Mouse (Mus musculus): ENCODE measurements around the gene Mov10l1.
A peak's percentile ranks its signal among the peaks of the same experiment; 100 is the strongest.

Gene Mov10l1

DNA sequence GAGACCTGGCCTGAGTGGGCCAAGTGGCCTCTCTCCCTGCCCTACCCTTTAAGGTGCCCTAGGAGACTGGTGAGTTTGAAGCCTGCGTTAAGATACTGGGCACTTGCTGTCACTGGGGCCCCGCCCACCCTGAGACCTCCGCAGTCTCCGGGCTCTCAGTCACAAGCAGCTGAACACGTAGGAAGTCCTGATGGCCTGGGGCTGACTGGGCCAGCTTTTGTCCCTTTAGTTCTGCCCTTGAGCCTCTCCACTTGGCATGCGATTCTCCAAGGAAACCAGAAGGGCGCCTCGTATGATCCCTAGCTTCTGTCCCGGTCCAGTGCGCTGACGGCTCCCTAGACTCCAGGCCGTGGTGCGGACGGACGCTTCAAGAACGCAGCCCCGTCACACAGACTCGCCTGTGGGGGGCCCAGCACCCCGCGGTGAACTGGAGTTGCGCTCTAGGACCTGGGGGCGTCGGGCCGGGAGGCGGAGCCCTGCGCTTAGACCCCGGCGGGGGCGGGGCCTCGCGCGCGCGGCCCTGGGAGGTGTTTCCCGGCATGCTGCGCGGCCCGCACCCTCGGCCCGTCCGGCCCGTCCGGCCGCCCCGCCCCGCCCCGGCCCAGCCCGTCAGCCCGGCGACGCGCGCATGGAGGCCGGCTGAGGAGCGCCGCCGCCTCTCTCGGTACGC, 92.9 kb downstream of the Mov10l1 start:
- peak; percentile 85 to 86 for DNase-seq

DNA sequence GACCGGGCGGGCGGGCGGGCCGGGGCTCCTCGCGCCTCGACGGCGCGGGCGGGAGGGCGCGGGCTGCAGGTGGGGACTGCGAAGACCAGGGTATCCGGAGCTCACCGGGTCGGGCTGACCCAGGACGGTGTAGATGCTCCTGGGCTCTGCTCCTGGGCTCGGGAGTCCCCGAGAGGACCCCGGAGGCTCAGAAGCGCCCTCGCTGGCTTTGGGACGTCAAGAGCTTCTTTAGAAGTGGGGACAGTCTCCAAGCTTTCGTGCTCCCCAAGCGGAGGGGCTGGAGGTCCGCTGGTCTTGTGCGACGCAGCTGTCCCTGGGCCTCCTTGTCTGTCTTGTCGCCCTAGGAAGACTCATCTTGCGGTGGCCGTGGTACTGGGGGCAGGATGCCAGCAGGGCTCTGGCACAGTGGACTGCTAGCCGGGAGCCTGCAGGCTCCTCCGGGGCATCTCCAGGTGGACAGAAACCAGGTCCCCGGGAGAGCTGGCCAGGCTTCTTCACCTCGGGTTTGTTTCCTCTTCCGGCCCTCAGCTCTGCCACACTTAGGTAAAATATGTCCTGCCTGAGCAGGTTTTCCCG, 93.5 kb downstream of the Mov10l1 start:
- DNase-seq: peak in 1 of 2 experiments; percentile 53

DNA sequence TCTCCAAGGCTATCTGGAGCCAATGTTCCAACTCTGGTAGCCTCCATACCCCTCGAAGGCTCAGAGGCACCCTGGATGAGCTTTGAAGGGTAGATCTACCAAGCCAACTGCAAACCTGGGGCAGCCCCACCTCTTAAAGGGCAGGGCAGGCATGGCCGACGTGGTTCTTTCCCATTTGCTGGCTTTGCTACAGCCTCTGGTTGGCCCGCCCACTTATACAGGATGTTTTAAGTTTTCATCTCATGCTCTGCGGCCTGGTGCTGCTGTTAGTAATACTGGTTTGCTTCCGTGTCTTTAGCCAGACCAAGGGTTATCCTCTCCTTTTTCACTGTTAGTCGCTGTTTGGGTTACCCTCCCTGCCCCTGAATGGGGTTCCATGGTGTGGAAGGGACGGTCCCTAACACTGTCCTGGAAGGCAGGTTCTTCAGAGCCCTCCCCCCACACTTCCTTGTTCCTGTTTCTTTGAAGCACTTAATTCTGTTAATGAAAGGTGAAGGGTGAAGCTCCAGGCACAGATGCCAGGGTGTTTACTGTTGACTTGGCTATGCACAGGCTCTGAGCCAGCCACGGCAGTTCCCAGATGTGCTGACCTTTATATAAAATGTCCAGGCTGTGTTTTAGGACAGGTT, 95.6 kb downstream of the Mov10l1 start:
- peak; percentile 84 to 88 for DNase-seq

DNA sequence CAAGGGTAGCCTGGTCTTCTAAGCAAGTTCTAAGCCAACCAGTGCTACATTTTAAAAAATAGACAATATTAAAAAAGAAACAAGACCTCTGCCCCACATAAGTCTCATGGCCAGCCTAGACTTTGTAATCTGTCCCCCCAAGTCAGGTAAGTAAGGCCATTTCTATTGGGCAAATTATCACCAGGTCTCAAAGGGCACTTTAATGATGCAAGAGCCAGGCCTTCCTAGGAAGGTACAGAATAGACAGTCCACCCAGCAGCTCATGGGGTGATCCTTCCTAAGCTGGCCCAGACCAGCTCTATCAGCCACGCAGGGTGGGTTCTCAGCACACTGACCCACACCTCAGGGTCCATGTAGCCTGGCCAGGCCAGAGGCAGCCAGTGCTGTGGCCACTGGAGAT, 101.2 kb downstream of the Mov10l1 start:
- no peak for DNase-seq

DNA sequence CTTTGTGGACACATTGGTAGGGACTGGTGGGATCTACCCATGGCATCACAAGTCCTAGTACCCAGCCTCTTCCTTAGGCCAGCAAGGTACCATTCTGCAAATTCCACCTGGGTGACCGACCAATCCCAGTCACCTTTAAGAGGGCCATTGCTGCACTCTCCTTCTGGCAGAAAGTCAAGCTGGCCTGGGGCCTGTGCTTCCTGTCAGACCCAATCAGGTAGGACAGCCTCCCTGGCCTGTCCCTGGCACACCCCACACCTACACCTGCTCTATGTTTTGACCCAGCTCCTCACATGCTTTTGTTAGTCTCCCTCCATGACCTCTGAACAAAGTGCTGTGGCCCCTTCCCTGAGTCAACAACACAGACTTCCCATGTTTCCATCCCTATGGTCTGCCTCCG, 102.1 kb downstream of the Mov10l1 start:
- DNase-seq: no peak

DNA sequence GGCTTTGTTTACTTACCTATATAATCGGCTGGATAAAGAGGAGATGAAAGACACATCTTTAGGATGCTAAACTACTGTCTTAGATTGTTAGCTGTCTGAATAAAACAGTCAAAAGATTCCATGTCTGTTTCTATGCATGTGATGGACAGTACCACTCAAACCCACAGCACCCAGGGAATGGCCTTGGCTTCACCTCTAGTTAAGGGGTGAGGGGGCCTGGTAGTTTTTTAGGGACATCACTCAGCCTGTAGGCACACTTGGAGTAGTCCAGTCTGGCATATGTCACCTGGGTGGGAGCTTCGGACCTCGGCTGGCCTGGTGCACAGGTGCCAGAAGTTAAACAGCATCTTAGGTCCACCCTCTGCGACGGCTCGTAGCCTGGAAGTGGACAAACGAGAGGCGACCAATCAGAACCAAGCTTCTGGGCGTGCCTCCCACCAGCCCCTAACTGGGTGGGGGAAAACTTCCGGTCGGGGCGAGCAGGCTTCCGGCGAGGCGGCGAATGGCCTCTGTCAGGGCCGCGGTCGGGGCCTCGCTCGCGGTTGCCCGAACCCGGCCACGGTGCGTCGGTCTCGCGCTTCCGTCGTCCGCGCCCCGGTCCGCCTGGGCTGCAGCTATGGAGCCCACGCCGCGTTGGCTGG, 106.0 kb downstream of the Mov10l1 start, which contains the start of gene Selenoo:
Gene Selenoo (plus strand): TSS at position 478 of the 641 bp plus-strand sequence.
- peak; percentile 92 to 93 for DNase-seq

DNA sequence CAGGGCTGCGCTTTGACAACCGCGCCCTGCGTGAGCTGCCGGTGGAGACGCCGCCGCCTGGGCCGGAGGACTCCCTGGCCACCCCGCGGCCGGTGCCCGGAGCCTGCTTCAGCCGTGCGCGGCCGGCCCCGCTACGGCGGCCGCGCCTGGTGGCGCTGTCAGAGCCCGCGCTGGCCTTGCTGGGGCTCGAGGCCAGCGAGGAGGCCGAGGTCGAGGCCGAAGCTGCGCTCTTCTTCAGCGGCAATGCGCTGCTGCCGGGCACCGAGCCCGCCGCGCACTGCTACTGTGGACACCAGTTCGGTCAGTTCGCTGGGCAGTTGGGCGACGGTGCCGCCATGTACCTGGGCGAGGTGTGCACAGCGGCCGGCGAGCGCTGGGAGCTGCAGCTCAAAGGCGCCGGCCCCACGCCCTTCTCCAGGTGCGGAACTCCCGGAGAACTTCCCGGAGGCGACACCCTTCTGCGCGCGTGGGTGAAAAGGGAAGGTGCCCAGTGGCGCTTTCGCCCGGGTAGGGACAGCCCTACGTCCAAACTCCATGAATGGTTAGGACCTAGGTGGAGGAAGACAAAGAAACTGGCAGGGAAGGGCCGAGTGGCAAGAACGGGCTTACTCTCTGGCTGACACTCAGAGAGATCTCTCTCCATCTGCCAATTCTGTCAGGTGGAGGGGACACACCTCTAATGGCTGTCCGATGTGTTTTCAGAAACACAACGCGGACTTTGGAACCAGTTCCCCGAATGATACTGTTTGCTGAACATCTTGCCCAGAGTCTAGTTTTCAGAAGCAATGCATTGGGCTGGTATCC, 106.7 kb downstream of the Mov10l1 start:
- DNase-seq: peak; percentile 31 to 55

DNA sequence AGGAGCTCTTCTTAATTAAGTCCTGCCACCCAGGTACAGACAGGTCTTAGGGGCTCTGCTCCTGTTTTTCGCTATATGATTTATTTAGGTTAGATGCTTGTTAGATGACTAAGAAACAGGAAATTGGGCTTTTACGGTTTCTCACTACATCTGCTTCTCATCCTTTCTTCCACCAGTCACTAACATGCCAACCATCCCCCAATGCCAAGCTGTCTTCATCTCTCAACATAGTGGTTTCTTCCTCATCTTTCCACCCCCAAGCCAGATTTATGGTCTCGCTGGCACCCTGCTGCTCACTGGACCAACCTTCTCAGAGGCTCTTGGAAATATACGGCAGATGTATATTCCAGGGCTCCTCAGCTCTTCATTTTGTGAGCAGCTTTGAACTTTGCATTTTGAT, 108.0 kb downstream of the Mov10l1 start:
- no peak for DNase-seq

DNA sequence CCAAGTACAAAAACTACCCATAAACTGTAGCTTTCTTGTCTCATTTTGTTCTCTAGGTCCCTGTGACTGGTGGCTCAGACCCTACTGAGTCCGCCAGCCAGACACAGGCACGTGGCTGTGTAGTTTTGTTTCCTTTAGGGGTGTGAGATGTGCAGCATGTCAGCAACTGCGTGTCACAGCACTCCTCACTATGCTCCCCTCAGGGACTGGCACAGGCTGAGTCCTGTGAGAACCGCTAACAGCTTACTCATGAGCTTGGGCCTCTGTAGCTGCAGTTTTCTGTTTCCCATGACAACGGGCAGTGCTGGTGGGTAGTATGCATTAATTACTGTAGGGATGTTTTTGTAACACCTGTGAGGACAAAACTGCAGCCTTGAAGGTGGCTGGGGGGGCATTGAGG, 109.5 kb downstream of the Mov10l1 start:
- no peak for DNase-seq

DNA sequence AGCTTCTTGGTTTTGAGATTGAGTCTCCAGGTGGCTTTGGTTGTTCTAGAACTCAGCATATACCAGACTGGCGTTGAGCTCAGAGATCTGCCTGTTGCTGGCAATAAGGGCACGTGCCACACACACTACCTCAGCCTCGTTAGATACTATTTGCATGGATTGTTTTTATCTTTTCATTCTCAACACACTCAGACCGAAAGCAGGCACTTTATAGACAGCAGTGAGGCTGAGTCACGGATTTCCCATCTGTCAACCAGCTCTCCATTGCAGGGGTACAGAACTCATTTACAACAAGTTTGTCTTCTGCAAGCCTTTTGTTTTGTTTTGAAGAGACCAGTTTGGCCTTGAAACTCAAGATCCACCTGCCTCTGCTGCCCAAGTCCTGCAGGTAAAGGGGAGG, 114.7 kb downstream of the Mov10l1 start:
- no peak for DNase-seq

DNA sequence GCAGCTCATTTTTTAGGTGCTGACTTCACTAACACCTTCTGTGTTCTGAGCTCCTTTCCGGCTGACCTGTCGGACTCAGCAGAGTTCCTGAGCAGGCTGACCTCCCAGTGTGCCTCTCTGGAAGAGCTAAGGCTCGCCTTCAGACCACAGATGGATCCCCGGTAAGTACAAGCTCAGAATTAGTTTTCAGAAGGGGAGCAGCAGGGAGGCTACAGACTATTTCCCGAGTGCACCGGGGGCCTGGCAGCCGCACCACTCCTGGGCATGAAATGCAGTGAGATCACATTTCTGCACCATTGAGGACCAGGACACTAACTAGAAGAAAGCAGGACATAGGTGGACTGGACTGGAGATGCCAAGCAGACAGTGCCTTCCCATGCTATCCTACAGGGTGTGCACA, 115.9 kb downstream of the Mov10l1 start:
- no peak for DNase-seq

DNA sequence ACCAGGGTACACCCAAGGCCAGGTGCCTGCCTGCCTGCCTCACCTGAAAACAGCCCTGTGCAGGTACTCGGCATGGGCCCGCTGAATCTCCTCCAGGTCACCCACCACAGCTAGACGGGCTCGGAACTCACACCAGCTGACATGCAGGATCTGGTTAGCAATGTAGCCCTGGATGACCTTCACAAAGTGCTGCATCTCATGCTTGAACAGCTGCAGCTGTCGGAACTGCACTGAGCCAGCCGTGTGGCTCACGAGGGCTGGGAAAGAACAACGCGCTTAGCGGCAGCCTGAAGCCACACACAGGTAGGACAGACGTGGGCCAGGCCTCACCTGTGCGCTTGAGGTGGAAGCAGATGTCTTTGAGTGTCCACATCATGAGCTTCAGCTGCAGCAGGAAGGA, 118.1 kb downstream of the Mov10l1 start:
- DNase-seq: no peak

DNA sequence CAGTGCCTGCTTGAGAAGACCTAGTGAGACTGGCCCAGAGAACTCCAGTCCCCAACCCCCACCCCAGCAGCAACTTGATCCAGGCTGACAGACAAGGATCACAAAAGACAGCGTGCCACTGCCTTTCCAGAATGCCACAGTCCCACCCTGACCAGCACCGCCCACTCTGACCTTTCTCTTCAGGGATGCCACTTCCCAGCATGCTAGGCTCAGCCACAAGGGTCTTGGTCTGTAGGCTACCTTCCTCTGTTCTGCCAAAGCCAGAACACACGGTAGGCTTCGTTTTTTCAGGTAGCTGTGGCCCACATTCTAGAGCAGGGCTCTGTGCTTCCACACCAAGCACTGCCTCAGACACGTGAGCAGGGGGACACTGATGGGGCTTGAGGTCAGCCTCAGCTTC, 119.9 kb downstream of the Mov10l1 start:
- DNase-seq: no peak

DNA sequence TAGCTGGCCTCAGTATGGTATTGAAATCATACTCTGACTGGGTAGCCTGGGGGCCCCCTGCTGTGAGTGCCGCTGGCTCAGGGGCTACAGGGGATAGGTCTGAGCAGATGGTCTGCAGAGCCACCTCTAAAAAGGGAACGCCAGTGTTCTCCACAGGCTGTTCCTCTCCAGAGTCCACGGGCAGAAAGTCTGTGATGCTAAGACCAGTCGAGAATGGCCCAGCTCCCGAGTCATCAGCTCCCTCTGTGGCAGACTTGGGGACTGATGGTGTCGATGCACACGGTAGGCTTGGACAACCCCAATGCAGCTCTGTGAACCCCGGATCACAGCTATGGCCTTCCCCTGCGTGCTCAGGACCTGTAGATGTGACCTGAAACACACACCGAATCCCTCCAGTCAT, 121.2 kb downstream of the Mov10l1 start:
- DNase-seq: no peak

DNA sequence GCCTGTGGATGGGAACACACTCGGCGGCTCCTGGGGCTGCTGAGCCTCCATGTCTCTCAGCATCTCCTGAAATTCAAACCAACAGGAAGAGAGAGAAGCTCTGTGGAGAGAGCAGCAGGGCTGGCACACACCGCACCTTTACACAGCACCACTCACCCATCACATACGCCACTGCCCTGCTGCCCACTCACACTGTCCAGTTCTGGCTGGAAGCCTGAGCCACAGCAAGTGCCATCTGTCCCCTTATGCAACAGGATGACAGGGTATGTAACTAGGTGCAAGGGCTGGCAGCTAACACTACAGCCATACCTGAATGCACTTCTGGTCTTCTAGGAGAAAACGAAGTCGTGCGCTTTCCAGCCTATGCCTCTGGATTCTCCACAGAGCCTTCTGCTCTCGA, 121.7 kb downstream of the Mov10l1 start:
- DNase-seq: no peak
